Mouse (Mus musculus) brown adipose tissue, adult 24 weeks (tissue): Measurements from ENCODE around the gene Spata6. TPM values are rescaled to one million over a fixed set of nuclear protein-coding genes. Genes with fewer than 3 reads are reported as not detected.

Experiments used
- H3K27ac ChIP-seq: fragments of 200-500 bp; replicated peaks from 2 replicates; pipeline ENCODE4 v1.5.1; 2012; ENCODE audit warnings: low read depth, mild to moderate bottlenecking, low read length
- H3K4me1 ChIP-seq: fragments of 200-500 bp; 2 replicates; pipeline ENCODE4 v1.6.1; 2012; ENCODE audit warnings: low read length, mixed read lengths; ENCODE audit not compliant: control insufficient read depth, insufficient read depth, insufficient read length
- H3K4me3 ChIP-seq: fragments of 200-500 bp; 2 replicates; pipeline ENCODE4 v1.5.1; 2012; ENCODE audit warnings: low read depth, mild to moderate bottlenecking, low read length, moderate library complexity; ENCODE audit not compliant: insufficient read depth
- polyA plus RNA-seq: library from polyadenylated mRNA; stranded (reverse); fragments of >200 nt; gene quantifications from 2 replicates; pipeline ENCODE4 v1.2.4, GENCODE M21; 2012; ENCODE audit not compliant: missing spikeins, insufficient read depth, insufficient read length

Gene Spata6
- polyA plus RNA-seq, 1 experiment: 13.6 TPM

GRCm38 (mm10) chr4:111720662-111721003 is 849 bp downstream of the Spata6 start:
- peak overlapping the region; percentile 95 for H3K4me3 ChIP-seq
- peak overlapping the region; percentile 93 for H3K27ac ChIP-seq
- H3K4me1 ChIP-seq: 0 out of 2 replicates have a peak, but pooled peaks cover 2% of the 10 kb centered on the region

DNA sequence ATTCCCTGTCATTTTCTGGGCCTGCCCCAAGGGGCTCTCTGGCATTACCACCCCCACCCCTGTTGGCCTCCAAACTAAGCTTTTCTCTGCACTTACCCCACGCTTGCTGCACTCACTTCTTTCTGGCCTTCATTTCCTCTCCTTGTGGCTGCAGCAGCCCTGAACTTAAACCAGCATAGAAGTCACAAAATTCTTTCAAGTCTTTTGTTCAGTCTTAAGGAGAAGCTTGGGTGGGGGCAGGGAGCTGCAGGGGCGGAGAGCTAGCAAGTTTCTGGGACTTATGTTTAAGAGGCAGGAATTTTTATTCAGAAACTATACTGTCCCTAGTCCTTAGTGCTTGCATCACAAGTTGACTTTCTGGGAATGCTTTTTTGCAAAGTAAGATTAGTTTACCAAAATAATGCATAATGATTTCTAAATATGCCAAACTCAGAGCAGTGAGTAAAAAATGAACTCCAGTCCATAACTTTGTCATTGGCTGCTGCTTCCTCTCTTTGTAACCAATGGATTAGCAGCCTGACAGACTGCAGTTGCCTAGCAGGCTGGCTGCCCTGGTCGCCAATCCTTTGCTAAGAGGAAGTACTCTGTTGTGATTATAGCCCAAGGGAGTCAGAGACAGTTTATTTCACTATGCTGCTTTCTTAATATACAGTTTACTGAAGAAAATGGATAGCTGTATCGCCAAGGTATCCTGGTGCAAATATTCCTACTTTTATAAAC is 1.5 kb downstream of the Spata6 start:
- Histone ChIP-seq H3K27ac (peak overlapping the region; percentile 93), H3K4me1 (0 out of 2 replicates have a peak, but pooled peaks cover 2% of the 10 kb centered on the region), H3K4me3 (peak overlapping the region; percentile 95)

DNA sequence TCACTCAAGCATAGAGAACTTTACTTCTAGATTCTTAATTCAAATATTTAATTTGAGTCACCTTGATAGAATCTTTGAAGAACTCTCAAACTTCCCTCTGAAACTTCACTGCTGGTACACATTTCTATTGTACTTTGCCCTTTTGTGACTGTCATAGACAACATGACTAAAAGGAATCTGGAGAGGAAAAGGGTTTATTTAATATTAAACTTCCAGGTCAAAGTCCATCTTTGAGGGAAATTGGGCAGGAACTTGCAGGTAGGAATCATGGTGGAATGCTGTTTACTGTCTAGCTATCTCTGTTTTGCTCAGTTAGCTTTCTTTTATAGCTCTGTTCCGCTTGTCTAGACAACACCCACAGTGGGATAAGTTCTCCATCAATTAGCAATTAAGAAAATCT is 17.8 kb downstream of the Spata6 start:
- peaks cover 2% of the 10 kb centered on the region; the same call in 1 of the 2 replicates for H3K4me1 ChIP-seq
- H3K27ac ChIP-seq: no peak overlapping the region
- no peak overlapping the region for H3K4me3 ChIP-seq

- no peak overlapping the region for H3K4me3 ChIP-seq
- H3K27ac ChIP-seq: no peak overlapping the region
- no peaks in the 10 kb centered on the region for H3K4me1 ChIP-seq
Measured at GRCm38 (mm10) chr4:111780533-111780932, 60.7 kb downstream of the Spata6 start.

- Histone ChIP-seq H3K4me1 (no peaks in the 10 kb centered on the region), H3K4me3 (no peak overlapping the region), H3K27ac (no peak overlapping the region)
Measured at GRCm38 (mm10) chr4:111799892-111800291, 80.1 kb downstream of the Spata6 start.

- Histone ChIP-seq H3K4me1 (no peaks in the 10 kb centered on the region), H3K4me3 (no peak overlapping the region), H3K27ac (no peak overlapping the region)
Measured at GRCm38 (mm10) chr4:111803164-111803563, 83.4 kb downstream of the Spata6 start.

DNA sequence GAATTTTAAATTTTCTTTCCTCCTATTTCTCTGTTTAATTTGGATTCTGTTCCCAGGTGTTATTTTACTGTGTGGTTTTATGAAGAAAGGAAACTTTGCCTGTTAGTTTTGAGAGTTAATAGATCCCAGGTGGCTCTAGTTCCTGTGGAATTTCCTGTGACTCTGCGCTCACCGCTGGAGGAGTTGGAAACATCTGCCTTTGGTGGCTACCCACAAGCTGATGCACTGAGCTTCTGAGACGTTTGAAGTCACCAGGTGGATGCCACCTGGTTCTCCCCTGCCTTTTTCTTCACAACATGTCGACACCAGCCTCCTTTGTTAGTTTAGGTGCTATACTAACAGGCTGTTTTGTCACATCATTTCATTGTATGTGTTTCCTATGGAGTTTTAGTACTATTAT is 97.7 kb downstream of the Spata6 start:
- Histone ChIP-seq H3K4me1 (no peaks in the 10 kb centered on the region), H3K27ac (no peak overlapping the region), H3K4me3 (no peak overlapping the region)

- Histone ChIP-seq H3K4me1 (no peaks in the 10 kb centered on the region), H3K4me3 (no peak overlapping the region), H3K27ac (no peak overlapping the region)
Measured at GRCm38 (mm10) chr4:111838882-111839281, 119.1 kb downstream of the Spata6 start.

GRCm38 (mm10) chr4:111852626-111853025 is 132.8 kb downstream of the Spata6 start:
- H3K4me3 ChIP-seq: no peak overlapping the region
- no peaks in the 10 kb centered on the region for H3K4me1 ChIP-seq
- no peak overlapping the region for H3K27ac ChIP-seq

DNA sequence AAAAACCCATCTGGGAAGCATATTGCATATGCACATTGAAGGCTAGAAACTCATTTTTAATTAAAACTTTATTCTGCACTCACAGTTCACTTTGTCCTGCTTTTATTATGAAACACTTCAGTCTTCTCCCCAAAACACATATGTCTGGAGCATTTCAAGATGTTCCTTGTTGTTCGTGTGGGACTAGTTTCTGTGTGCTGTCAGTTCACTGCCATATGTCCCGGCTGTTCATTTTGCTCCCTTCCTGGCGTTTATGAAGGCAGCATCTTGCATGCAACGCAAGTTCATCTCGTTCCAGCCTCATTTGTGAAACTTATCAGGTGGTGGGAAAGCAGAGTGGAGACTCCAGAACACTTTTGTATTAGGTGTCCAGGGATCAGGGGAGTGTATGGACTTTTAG is 146.9 kb downstream of the Spata6 start:
- Histone ChIP-seq H3K4me3 (no peak overlapping the region), H3K27ac (no peak overlapping the region), H3K4me1 (no peaks in the 10 kb centered on the region)

DNA sequence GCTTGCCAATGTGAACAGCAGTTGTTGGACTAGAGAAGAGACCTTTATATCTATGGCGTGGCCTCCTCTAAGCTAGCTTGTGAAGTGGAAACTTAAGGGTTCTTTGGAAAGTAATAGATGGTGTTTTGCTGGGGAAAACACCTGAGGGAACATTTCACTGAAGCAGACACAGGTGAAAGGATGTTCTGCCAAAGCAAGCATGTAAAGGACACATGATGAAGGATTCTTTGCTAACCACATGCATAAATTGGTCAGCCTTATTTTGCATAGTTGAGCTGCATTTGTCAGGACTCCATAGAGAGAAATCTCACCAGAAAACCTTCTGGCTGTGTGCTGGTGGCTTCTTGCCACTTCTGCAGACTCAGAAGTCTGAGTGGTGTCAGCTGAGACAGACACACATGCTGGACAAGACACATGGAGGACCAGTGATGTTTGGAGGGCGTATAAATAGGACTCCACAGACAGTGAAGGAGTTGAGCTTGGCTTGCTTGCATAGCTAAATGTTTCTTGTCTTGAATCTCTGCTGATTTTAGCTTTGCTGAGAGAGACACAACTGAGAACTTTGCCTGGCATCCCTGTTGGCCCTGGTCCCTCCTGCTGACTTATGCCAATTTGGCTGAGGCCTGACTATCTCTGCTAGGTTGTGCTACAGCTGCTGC is 148.1 kb downstream of the Spata6 start:
- H3K27ac ChIP-seq: no peak overlapping the region
- H3K4me1 ChIP-seq: no peaks in the 10 kb centered on the region
- H3K4me3 ChIP-seq: no peak overlapping the region

Other genes with a start within 250 kb of the Spata6 start
- not detected in 2 replicates for gene Slc5a9, start 182.9 kb downstream of the Spata6 start, polyA plus RNA-seq
- gene Skint8, start 199.4 kb downstream of the Spata6 start, polyA plus RNA-seq: not detected in 2 replicates